Mouse (Mus musculus): Measurements from ENCODE around the gene Rrp1b. TPM values are rescaled to one million over a fixed set of nuclear protein-coding genes. Genes with fewer than 3 reads are reported as not detected.

Gene Rrp1b
- total and polyA plus RNA-seq, 2 experiments from 2014 or later = 14.8 to 59.7 TPM

DNA sequence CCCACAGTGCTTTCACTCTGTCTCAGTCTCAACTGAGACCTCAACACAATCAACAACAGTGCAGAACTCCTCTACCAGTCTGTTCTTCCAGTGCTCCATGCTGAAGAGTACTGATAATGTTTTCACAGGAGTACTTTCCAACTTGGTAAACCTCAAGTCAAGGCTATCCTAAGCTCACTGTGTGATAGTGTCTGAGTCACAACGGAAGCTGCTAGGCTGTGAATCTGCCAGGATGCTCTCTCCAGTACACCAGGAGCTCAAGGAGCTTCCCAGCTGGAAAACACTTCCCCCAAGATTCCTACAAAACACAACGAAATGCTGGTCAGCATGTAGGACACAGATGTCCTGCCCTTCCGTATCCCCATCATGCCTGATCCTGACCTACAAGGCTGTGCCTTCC, 7.6 kb upstream of the Rrp1b start:
- H3K4me3 ChIP-seq (ENCODE audit: low read depth, low read length) = no peak overlapping the region
- H3K27ac ChIP-seq (ENCODE audit: low read depth) = no peak overlapping the region
- H3K4me2 ChIP-seq (ENCODE audit: low read depth, low read length) = no peak overlapping the region
- H3K36me3 ChIP-seq (replicated peaks; ENCODE audit: control insufficient read depth, insufficient read depth, low read length) = no peaks in the 10 kb centered on the region
- H3K9me3 ChIP-seq (replicated peaks; ENCODE audit: control insufficient read depth, low read length) = no peaks in the 10 kb centered on the region
- no peak for DNase-seq (ENCODE audit: low spot score)
- no peak overlapping the region for H3K9ac ChIP-seq (replicated peaks; ENCODE audit: low read depth, low read length)
- 0 out of 2 replicates have a peak, but pooled peaks cover 5% of the 10 kb centered on the region for H3K4me1 ChIP-seq (ENCODE audit: control insufficient read depth, insufficient read depth)
- no peak for ATAC-seq (ENCODE audit: insufficient read depth, low read depth)
- no peak for TF ChIP-seq CTCF (IDR thresholded peaks at IDR 0.05; ENCODE audit: low read depth)
- TF ChIP-seq EP300 (IDR thresholded peaks at IDR 0.05; ENCODE audit: low read depth) = no peak
- no peaks in the 10 kb centered on the region for H3K27me3 ChIP-seq (ENCODE audit: control insufficient read depth, insufficient read depth, low read length)
- 66% methylated on average over 3 of the region's 3 CpGs for WGBS

DNA sequence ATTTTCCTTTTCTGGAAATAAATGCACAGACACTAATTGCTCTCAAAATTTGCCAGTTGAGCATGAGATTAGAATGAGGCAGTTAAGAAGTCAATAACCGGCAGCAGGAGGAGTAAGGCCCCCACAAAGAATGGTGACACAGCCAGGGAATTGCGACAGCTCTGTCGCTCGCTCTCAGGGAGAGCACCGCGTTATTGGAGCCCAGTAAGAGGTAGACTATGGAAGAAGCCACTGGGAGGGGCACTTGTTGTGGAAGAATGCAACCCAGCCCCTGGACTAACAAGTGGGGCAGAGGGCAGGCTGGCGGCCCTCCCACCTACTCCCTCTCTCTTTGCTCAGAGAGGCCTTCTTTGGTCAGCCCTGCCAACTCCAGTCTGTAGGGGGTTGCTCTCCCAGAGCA, 4.2 kb upstream of the Rrp1b start:
- Histone ChIP-seq H3K36me3 (replicated peaks; ENCODE audit: control insufficient read depth, insufficient read depth, low read length) (no peaks in the 10 kb centered on the region), H3K9me3 (replicated peaks; ENCODE audit: control insufficient read depth, low read length) (no peaks in the 10 kb centered on the region), H3K27ac (ENCODE audit: low read depth) (no peak overlapping the region), H3K4me2 (ENCODE audit: low read depth, low read length) (no peak overlapping the region), H3K4me3 (ENCODE audit: low read depth, low read length) (no peak overlapping the region), H3K27me3 (ENCODE audit: control insufficient read depth, insufficient read depth, low read length) (no peaks in the 10 kb centered on the region), H3K9ac (replicated peaks; ENCODE audit: low read depth, low read length) (no peak overlapping the region), H3K4me1 (ENCODE audit: control insufficient read depth, insufficient read depth) (peaks cover 4% of the 10 kb centered on the region; the same call in 1 of the 2 replicates)
- DNase-seq (ENCODE audit: low spot score) (no peak), ATAC-seq (ENCODE audit: insufficient read depth, low read depth) (no peak)
- no peak for TF ChIP-seq CTCF (IDR thresholded peaks at IDR 0.05; ENCODE audit: low read depth)
- 71% methylated on average over 7 of the region's 7 CpGs for WGBS

GRCm38 (mm10) chr17:32034322-32034721, 1.6 kb upstream of the Rrp1b start:
- no peak for ATAC-seq (ENCODE audit: insufficient read depth, low read depth)
- no peaks in the 10 kb centered on the region for H3K9me3 ChIP-seq (replicated peaks; ENCODE audit: control insufficient read depth, low read length)
- no peak overlapping the region for H3K4me2 ChIP-seq (ENCODE audit: low read depth, low read length)
- no peak overlapping the region for H3K9ac ChIP-seq (replicated peaks; ENCODE audit: low read depth, low read length)
- no peaks in the 10 kb centered on the region for H3K36me3 ChIP-seq (replicated peaks; ENCODE audit: control insufficient read depth, insufficient read depth, low read length)
- H3K27me3 ChIP-seq (ENCODE audit: control insufficient read depth, insufficient read depth, low read length) = no peaks in the 10 kb centered on the region
- H3K4me3 ChIP-seq (ENCODE audit: low read depth, low read length) = no peak overlapping the region
- TF ChIP-seq EP300 (IDR thresholded peaks at IDR 0.05; ENCODE audit: low read depth) (no peak), CTCF (IDR thresholded peaks at IDR 0.05; ENCODE audit: low read depth) (no peak)
- DNase-seq (ENCODE audit: low spot score) = no peak
- 84% methylated on average over 23 of the region's 23 CpGs for WGBS
- H3K27ac ChIP-seq (ENCODE audit: low read depth) = no peak overlapping the region
- peaks cover 12% of the 10 kb centered on the region for H3K4me1 ChIP-seq (ENCODE audit: control insufficient read depth, insufficient read depth)

DNA sequence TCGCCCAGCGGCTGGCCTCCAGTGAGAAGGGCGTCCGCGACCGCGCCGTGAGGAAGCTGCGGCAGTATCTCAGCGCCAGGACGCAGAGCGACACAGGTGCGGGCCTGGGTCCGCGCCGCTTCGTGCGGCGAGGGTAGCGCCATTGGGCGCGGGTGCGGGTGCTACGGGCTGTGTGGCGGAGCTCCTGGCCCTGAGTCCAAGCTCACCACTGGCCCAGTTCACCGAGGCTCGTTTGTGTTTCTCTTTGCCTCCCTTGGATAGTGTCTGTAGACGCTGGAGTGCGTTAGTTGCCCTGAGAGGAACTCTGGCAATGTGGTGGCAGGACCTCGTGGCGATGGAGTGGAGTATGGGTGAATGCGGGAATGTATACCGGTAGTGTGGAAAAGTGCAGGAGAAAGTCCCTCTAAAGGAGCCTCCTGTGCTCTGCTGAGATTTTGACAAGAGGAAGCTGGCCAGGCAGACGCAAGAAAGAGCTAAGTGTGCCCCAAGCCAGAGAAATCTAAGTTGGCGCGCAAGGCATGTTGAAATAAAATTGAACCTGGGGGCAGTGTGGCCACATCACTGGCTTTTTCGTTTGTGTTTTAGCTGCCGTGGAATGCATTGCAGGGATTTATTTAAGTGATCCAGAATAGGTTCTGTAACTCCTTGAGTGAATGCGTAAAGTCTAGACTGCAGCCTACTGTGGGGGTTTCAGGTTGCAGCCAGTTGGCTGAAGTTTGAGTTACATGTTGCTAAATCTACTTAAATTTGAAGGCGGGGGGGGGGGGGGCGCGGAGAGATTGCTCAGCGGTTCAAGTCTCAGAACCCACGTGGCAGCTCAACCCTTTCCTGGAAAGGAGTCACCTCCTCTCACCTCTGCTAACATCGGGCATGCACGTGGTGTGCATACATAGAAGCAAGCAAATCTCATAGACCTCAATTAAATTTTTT, 874 bp downstream of the Rrp1b start:
- ATAC-seq (ENCODE audit: insufficient read depth, low read depth) (peak; percentile 50), DNase-seq (ENCODE audit: low spot score) (no peak)
- Histone ChIP-seq H3K9me3 (replicated peaks; ENCODE audit: control insufficient read depth, low read length) (no peaks in the 10 kb centered on the region), H3K4me3 (ENCODE audit: low read depth, low read length) (peak overlapping the region; percentile 77), H3K4me2 (ENCODE audit: low read depth, low read length) (peak overlapping the region; percentile 95), H3K9ac (replicated peaks; ENCODE audit: low read depth, low read length) (peak overlapping the region; percentile 75), H3K4me1 (ENCODE audit: control insufficient read depth, insufficient read depth) (peaks cover 12% of the 10 kb centered on the region), H3K27ac (ENCODE audit: low read depth) (peak overlapping the region; percentile 76), H3K27me3 (ENCODE audit: control insufficient read depth, insufficient read depth, low read length) (no peaks in the 10 kb centered on the region), H3K36me3 (replicated peaks; ENCODE audit: control insufficient read depth, insufficient read depth, low read length) (no peaks in the 10 kb centered on the region)
- TF ChIP-seq CTCF (IDR thresholded peaks at IDR 0.05; ENCODE audit: low read depth) (no peak), EP300 (IDR thresholded peaks at IDR 0.05; ENCODE audit: low read depth) (no peak)
- under 1% methylated on average over 46 of the region's 46 CpGs for WGBS

- Histone ChIP-seq H3K4me2 (ENCODE audit: low read depth, low read length) (no peak overlapping the region), H3K27me3 (ENCODE audit: control insufficient read depth, insufficient read depth, low read length) (no peaks in the 10 kb centered on the region), H3K36me3 (replicated peaks; ENCODE audit: control insufficient read depth, insufficient read depth, low read length) (no peaks in the 10 kb centered on the region), H3K27ac (ENCODE audit: low read depth) (no peak overlapping the region), H3K9ac (replicated peaks; ENCODE audit: low read depth, low read length) (no peak overlapping the region), H3K9me3 (replicated peaks; ENCODE audit: control insufficient read depth, low read length) (no peaks in the 10 kb centered on the region), H3K4me3 (ENCODE audit: low read depth, low read length) (no peak overlapping the region), H3K4me1 (ENCODE audit: control insufficient read depth, insufficient read depth) (peaks cover 12% of the 10 kb centered on the region)
- TF ChIP-seq CTCF (IDR thresholded peaks at IDR 0.05; ENCODE audit: low read depth) (no peak), EP300 (IDR thresholded peaks at IDR 0.05; ENCODE audit: low read depth) (no peak)
- WGBS = 80% methylated on average over 10 of the region's 10 CpGs
- ATAC-seq (ENCODE audit: insufficient read depth, low read depth) (no peak), DNase-seq (ENCODE audit: low spot score) (no peak)
These were observed 4.4 kb downstream of the Rrp1b start for GRCm38 (mm10) chr17:32040263-32040662.

Data from heart, postnatal 0 days (tissue).